Mouse (Mus musculus) gastrocnemius, adult 18-20 months (tissue): ENCODE results near the gene Zglp1. TPM values are rescaled to one million over a fixed set of nuclear protein-coding genes. Genes with fewer than 3 reads are reported as not detected.

Source experiments
- DNase-seq: peaks from one replicate; pipeline ENCODE4 v3.0.0; 2021; ENCODE audit warnings: low spot score
- microRNA-seq: library from miRNA; unstranded; fragments of <30 nt; microRNA quantifications from one replicate; pipeline ENCODE4 v1.2.0, GENCODE M21; 2021
- total RNA-seq, 2 experiments: library from RNA; stranded (reverse); gene quantifications; 2 replicates each; pipeline ENCODE4 v1.2.3; 2021

Zglp1 gene
- total RNA-seq, 2 experiments from 2014 or later = not detected

DNA sequence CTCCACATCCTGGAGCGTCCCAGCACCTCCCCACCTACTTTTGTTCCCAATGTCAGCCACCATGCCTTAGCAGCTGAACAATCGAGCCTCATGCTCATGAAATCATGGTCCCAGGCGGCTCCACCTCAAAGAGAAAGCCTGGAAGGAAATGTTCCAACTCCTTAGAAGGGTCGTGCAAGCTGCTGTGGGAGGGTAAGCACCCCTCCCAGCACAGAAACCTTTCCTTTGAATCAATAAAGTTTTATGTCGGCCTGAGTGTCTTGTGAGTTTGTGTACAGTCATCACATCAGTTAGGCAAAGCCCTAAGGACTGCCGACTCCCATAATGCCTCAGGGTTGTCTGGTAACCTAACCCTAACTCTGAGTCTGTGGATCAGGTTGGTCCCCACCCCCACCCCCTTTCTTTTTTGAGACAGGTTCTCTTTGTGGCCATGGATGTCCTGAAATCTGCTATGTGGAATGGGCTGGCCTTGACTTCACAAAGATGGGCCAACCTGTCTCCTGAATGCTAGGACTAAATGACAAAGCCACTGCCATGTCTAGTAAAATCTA is 38.3 kb downstream of the Zglp1 start:
- DNase-seq = no peak

DNA sequence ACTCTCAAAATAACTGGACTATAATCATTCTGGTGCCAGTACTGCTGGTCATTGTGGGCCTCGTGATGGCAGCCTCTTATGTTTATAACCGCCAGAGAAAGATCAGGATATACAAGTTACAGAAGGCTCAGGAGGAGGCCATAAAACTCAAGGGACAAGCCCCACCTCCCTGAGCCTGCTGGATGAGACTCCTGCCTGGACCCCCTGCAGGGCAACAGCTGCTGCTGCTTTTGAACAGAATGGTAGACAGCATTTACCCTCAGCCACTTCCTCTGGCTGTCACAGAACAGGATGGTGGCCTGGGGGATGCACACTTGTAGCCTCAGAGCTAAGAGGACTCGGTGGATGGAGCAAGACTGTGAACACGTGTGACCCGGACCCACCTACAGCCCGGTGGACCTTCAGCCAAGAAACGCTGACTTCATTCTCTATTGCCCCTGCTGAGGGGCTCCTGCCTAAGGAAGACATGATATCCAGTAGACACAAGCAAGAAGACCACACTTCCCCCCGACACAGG is 39.1 kb downstream of the Zglp1 start:
- no peak for DNase-seq

DNA sequence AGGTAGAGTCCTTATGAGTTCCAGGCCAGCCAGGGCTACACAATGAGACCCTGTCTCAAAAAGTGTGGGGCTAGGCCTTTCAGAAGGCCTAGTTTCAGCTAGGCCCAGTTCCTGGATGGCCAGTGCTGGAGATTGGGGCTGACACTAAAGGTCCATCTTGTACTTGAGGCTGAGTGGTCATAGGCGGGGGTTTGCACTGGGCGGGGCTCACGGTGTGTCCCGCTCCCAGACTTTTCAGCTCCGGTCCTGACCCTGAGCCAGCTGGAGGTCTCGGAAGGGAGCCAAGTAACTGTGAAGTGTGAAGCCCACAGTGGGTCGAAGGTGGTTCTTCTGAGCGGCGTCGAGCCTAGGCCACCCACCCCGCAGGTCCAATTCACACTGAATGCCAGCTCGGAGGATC is 40.0 kb downstream of the Zglp1 start:
- no peak for DNase-seq

DNA sequence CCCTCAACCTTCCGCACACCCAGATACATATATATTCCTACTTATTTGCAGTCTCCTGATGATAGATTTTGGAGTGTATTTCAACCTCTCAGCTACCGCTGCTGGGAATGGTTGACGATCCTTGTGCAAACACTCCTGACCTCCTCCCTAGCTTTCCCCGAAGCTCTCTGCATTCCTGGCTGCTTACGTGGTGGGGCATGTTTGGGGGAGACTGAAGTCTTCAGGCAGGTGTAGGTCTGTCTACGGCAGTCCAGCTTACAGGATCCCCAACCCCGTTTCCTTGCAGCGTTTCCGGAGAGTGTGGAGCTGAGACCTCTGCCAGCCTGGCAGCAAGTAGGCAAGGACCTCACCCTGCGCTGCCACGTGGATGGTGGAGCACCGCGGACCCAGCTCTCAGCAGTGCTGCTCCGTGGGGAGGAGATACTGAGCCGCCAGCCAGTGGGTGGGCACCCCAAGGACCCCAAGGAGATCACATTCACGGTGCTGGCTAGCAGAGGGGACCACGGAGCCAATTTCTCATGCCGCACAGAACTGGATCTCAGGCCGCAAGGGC is 41.6 kb downstream of the Zglp1 start:
- no peak for DNase-seq

DNA sequence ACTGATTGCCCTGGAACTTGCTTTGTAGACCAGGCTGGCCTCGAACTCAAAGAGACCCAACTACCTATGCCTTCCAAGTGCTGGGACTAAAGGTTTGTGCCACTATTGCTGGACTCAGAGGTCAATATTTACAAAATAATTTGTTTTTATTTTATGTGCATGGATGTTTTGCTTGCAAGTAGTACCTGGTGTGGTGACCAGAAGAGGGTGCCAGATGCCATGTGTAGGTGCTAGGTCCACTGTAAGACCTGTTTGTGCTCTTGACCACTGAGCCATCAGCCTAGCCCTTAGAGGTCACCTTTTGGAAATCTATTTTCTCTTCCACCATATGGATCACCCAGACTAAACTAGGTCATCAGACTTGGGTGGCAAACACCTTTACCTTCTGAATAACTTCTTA is 44.2 kb downstream of the Zglp1 start:
- DNase-seq = no peak

DNA sequence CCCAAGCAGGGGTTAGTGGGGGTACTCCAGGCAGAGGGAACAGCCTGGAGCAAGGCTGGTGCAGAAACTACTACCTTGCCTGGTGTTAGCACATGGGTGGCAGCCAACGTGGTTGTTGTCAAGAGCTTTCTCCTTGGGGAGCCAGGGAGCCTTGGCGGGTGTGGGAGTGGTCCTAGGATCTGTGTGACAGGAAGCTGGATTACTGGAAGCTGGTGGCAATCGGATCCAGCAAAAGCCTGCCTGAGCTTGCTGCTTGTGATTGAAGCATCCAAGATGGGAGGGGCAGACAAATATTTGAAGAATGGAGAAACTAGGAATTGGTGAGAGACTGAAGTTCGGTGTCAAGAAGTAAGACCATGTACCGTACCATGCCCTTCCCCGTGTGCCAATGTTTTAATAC is 44.6 kb downstream of the Zglp1 start:
- no peak for DNase-seq

DNA sequence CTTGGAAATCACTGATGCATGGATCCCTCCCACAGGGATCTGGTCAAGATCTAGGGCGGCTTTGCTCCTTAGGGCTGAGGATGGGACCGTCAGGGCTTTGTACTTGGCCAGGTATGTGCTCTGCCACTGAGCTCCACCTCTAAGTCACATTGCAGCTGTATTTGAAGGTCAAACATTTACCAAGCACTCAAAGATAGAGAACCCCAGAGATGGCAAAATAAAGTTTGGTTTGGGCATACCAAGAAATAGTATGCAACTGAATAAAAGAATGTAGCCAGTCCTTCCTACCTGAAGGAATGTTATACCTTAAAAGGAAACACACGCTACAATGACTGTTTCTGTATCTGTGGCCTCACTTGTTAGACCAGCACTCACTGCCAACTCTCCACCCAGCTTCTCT is 45.5 kb downstream of the Zglp1 start:
- DNase-seq = no peak

DNA sequence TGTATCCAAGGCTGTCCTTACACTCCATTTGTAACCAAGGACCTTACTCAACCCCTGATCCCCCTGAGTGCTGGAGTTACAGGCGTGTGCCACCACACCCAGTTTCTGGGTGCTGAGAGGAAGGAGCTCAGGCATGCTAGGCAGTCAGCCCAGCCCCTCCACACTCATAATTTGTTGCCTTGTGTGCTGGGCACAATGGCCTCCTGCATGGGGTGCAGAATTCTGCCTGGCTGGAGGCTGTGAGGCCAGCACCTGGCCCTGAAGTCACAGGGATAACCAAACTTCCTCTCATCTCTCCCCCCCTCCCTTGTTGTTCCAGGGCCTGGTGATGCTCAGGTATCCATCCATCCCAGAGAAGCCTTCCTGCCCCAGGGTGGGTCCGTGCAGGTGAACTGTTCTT is 48.3 kb downstream of the Zglp1 start:
- no peak for DNase-seq

DNA sequence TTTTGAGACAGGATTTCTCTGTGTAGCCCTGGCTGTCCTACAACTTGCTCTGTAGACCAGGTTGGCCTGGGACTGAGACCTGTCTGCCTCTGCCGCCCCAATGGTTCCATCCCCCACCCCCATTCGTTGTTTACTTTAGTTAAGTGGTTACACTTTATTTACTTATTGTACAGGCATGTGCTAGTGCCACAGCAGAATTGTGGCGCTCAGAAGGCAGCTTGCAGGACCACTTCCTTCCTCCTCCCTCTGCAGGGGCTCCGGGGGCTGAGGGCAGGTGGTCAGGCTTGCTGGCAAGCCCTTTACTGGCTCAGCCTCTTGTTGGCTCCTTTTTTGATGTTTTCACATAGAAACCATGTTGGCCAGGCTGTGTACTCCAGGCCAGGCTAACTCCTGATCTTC is 49.7 kb downstream of the Zglp1 start:
- no peak for DNase-seq

DNA sequence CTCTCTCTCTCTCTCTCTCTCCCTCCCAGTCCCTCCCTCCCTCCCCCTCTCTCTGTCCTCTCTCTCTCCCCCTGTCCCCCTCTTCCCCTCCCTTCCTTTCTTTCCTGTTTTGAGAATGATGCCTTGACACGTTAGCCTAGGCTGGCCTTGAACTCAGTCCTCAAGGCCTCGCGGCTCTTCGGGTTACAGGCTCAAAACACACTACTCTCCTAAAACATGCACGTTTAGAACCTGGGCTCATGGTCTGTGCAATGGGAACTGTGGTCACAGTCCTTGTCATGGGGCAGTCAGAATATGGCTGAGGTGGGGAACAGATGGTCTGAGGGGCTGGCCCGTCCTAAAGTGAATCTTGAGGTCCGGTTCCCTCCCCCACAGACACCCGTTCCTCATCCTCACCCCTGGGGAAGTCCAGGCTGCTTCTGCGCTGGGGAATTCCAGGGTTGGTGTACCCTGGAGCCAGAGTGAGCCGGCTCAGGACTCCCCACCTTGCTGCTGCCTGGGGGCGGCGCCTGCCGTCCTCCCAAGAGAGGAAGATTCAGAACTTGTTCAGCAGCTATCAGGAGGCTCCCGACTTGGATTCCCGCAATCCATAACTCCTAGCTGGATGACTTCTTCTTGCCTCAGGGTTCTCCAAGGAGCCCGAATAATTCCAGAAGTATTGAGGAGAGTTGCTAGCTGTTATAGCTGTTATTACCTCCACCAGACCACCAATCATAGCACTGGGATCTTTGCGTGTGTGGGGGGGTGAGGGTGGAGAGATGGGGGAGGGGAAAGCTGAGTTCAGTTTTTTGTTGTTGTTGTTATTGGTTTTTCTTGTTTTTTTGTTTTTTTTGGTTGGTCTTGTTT is 50.3 kb downstream of the Zglp1 start:
- DNase-seq = no peak

DNA sequence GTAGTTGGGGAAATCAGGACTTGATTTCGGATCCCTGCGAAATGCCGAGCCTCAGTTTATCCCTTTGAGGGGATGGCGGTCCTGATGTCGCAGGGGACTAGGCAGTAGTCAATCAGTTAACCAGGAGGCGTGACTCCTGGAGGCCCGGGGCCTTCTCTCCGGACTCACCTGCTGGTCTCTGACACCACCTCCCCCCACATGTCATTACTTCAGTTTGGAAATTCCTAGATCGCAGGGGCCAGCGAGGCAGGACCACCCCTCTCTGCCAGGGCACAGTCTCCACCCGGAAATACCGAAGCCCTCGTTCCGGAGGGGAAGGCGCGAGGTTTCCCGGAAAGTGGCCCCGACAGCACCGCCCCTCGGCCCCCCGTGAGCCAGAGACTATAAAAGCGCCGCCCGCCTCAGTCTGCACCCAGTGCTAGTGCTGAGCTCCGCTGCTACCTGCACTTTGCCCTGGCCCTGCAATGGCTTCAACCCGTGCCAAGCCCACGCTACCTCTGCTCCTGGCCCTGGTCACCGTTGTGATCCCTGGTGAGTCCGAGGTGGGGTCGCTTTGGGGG is 51.2 kb downstream of the Zglp1 start, which contains the start of gene Icam1:
TSS of gene Icam1 (plus strand) at position 415 of the 560 bp plus-strand sequence.
- DNase-seq = peak; percentile 47

DNA sequence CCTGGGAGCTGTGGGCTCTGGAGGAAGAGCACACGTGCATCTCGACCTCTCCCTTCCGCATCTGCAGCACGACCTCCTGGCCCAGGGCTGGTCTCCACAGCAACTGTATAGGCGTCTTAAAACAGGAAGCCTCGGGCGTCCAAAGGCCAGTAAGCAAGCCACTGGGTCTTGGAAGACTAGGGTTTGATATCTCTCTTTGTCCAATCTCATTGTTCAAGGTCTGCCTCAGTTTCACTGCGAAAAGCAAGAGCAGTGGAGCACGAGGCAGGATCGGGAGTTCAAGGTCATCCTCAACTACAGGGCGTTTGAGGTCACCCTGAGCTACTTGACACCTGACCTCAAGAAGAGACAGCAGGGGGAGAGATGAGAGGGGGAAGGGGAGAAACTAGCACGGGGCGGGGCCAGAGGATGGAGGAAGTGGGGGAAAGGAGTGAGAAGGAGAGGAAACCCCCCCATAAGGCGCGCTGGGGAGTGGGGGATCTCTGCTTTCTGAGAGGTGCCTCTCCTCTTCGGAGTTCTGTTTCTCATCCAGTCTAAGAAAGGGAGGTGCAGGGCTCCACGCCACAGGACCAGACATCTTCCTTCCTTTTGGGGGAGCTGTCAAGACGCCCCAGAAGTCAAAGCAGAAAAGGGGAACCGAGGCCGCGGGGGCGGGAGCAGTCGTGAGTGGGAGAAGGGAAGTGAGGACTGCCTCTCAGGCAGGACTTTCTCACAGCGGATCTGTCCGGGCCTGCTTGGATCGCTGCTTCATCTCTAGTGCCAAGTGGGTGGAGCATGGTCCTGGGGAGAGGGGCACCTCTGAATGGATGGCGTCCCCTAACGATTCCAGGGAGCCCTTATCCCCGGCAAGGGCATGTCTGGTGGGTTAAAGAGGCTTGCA is 52.0 kb downstream of the Zglp1 start:
- peak; percentile 45 for DNase-seq

Small RNA genes lying within 50 kb of the gene (microRNA-seq; reads per million reads assigned to microRNA genes)
- not detected for gene Mir1900
- gene Mir7082 = not detected

Other genes starting within 250 kb of the Zglp1 start
- 1 to 10 TPM in 1 of 2 experiments, under 1 TPM in 1; 0.48 to 1.7 TPM for gene Rdh8, start 248.6 kb downstream of the Zglp1 start, total RNA-seq
- 1 to 10 TPM; 1.8 to 2.8 TPM for gene A230050P20Rik, start 198.5 kb downstream of the Zglp1 start, total RNA-seq
- 1 to 10 TPM; 5.9 to 7.3 TPM for gene Angptl6, start 187.4 kb downstream of the Zglp1 start, total RNA-seq
- 1 to 10 TPM; 6.6 to 6.9 TPM for gene Ppan, start 178.9 kb downstream of the Zglp1 start, total RNA-seq
- gene Eif3g, start 168.5 kb downstream of the Zglp1 start, total RNA-seq = 100 to 1,000 TPM in 1 of 2 experiments, 10 to 100 TPM in 1; 98.6 to 100 TPM
- 1 to 10 TPM; 6.0 to 6.7 TPM for gene Dnmt1, start 107.2 kb downstream of the Zglp1 start, total RNA-seq
- gene S1pr2, start 90.3 kb downstream of the Zglp1 start, total RNA-seq = 1 to 10 TPM in 1 of 2 experiments, under 1 TPM in 1; 0.68 to 1.9 TPM
- gene Mrpl4, start 64.4 kb downstream of the Zglp1 start, total RNA-seq = 10 to 100 TPM; 57.9 to 58.8 TPM
- gene Icam1, start 51.1 kb downstream of the Zglp1 start, total RNA-seq = 1 to 10 TPM; 1.6 to 3.0 TPM
- gene Icam4, start 37.7 kb downstream of the Zglp1 start, total RNA-seq = 1 to 10 TPM; 1.4 to 2.8 TPM
- not detected for gene Icam5, start 35.0 kb downstream of the Zglp1 start, total RNA-seq
- gene Gm49373, start 6.0 kb upstream of the Zglp1 start, total RNA-seq = under 1 TPM; 0.17 to 0.34 TPM
- 10 to 100 TPM; 46.9 to 48.4 TPM for gene Fdx1l, start 6.5 kb upstream of the Zglp1 start, total RNA-seq
- under 1 TPM; 0.43 to 0.64 TPM for gene Gm38431, start 24.9 kb upstream of the Zglp1 start, total RNA-seq
- 10 to 100 TPM; 16.8 to 20.2 TPM for gene Raver1, start 24.9 kb upstream of the Zglp1 start, total RNA-seq
- 1 to 10 TPM; 5.0 to 6.1 TPM for gene Tyk2, start 64.2 kb upstream of the Zglp1 start, total RNA-seq
- 100 to 1,000 TPM; 128 to 140 TPM for gene Cdc37, start 82.9 kb upstream of the Zglp1 start, total RNA-seq
- 10 to 100 TPM; 45.0 to 52.4 TPM for gene Pde4a, start 98.6 kb upstream of the Zglp1 start, total RNA-seq
- gene Keap1, start 172.3 kb upstream of the Zglp1 start, total RNA-seq = 10 to 100 TPM; 50.8 to 51.5 TPM
- gene S1pr5, start 181.3 kb upstream of the Zglp1 start, total RNA-seq = under 1 TPM; 0.09 to 0.12 TPM
- gene Atg4d, start 198.2 kb upstream of the Zglp1 start, total RNA-seq = 10 to 100 TPM; 64.7 to 67.6 TPM
- 1 to 10 TPM; 8.0 to 9.3 TPM for gene Kri1, start 220.9 kb upstream of the Zglp1 start, total RNA-seq
- gene Cdkn2d, start 224.3 kb upstream of the Zglp1 start, total RNA-seq = 1 to 10 TPM; 8.0 to 8.3 TPM
- gene Ap1m2, start 245.2 kb upstream of the Zglp1 start, total RNA-seq = not detected